Mouse (Mus musculus) limb, embryonic 11.5 days (tissue): ENCODE results near the gene Khnyn. TPM values are rescaled to one million over a fixed set of nuclear protein-coding genes. Genes with fewer than 3 reads are reported as not detected.

Source experiments
- ATAC-seq: fragments of 200-750 bp; cut with Nextera tagmentation; 2 replicates; pipeline ENCODE4 v1.8.0; 2017; ENCODE audit warnings: low read depth; ENCODE audit not compliant: insufficient number of reproducible peaks, low FRiP score, low TSS enrichment
- DNase-seq: peaks from one replicate; pipeline ENCODE4 v3.0.0-alpha.2; 2015; ENCODE audit warnings: low spot score
- H3K27ac ChIP-seq: fragments of 300-500 bp; sonication (generic); replicated peaks from 2 replicates; pipeline ENCODE4 v1.5.1; 2014; ENCODE audit warnings: low read depth, mild to moderate bottlenecking, low read length
- H3K27me3 ChIP-seq: fragments of 300-500 bp; sonication (generic); 2 replicates; pipeline ENCODE4 v1.6.1; 2014; ENCODE audit warnings: mild to moderate bottlenecking, low read length, mixed read lengths; ENCODE audit not compliant: control insufficient read depth, insufficient read depth
- H3K36me3 ChIP-seq: fragments of 300-500 bp; sonication (generic); 2 replicates; pipeline ENCODE4 v1.6.1; 2014; ENCODE audit warnings: mild to moderate bottlenecking, low read length, moderate library complexity, mixed read lengths; ENCODE audit not compliant: control insufficient read depth, insufficient read depth
- H3K4me1 ChIP-seq: fragments of 300-500 bp; sonication (generic); 2 replicates; pipeline ENCODE4 v1.6.1; 2014; ENCODE audit warnings: low read length, mixed read lengths; ENCODE audit not compliant: control insufficient read depth, insufficient read depth
- H3K4me2 ChIP-seq: fragments of 300-500 bp; sonication (generic); 2 replicates; pipeline ENCODE4 v1.6.1; 2014; ENCODE audit warnings: low read depth, mild to moderate bottlenecking, moderate library complexity; ENCODE audit not compliant: severe bottlenecking
- H3K4me3 ChIP-seq: fragments of 300-500 bp; sonication (generic); 2 replicates; pipeline ENCODE4 v1.5.1; 2014; ENCODE audit warnings: low read depth, low read length
- H3K9ac ChIP-seq: fragments of 300-500 bp; sonication (generic); 2 replicates; pipeline ENCODE4 v1.6.1; 2014; ENCODE audit warnings: mild to moderate bottlenecking, low read length
- H3K9me3 ChIP-seq: fragments of 300-500 bp; sonication (generic); 2 replicates; pipeline ENCODE4 v1.6.1; 2016; ENCODE audit warnings: low read length; ENCODE audit not compliant: control insufficient read depth
- WGBS: fragments of 180-500 bp; shearing (Covaris S2); extraction: QIAGEN DNeasy Blood & Tissue Kit; methylation state at CpG from one replicate; pipeline ENCODE4 v1.1.7; 2014; 5-methylcytosine and 5-hydroxymethylcytosine counted together
- polyA plus RNA-seq: library from polyadenylated mRNA; unstranded; fragments of >200 nt; fragmentation: Nextera tagmentation; extraction: Ambion mirVana; gene quantifications from 2 replicates; pipeline ENCODE4 v1.2.1, GENCODE M21; 2014

The Khnyn gene
- polyA plus RNA-seq, 1 experiment from 2014 or later, result 17.4 TPM

DNA sequence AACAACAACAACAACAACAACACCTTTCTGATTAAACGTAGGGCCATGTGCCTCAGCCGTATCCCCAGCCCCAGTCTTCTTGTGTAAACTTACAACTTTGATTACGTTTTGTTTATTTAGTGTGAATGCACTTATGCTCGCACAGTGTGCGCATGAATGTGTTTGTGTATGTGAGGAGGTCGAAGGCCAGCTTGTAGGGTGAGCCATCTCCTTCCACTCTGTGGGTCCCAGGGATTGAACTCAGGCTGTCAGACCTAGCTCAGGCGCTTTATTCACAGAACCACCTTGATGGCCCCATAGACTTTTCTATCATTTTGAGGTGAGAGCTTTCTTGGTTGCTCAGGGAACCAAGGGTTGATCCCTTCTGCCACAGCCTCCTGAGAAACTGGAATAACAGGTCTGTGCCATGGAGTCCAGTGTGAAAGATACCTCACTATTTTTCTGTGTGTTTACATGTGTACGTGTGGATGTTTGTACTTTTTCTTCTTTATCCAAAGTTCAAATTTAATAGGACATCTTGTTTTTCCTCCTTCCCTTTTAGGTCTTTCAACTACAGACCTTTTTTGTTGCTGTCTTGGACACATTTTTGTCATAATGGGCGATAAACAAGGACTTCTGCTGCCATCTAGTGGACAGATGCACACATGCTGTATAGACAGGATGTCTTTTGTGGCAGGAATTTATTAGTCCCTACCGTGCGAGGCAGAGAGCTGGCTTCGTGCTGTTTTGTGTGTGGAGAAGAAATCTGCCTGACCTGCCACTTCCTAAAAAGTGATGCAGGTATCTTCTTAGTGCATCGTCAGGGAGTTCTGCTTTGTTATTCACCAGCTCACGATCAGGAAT, 33.7 kb downstream of the Khnyn start:
- no peak overlapping the region for H3K9ac ChIP-seq
- DNase-seq (peak; percentile 88), ATAC-seq (peak; percentile 60; the same call in 1 of the 2 replicates)
- H3K4me1 ChIP-seq, result no peaks in the 10 kb centered on the region
- H3K4me3 ChIP-seq, result no peak overlapping the region
- H3K9me3 ChIP-seq, result no peaks in the 10 kb centered on the region
- no peaks in the 10 kb centered on the region for H3K27me3 ChIP-seq
- WGBS, result 40% methylated on average over 14 of the region's 14 CpGs
- H3K36me3 ChIP-seq, result no peaks in the 10 kb centered on the region
- H3K27ac ChIP-seq, result no peak overlapping the region
- H3K4me2 ChIP-seq, result no peak overlapping the region

DNA sequence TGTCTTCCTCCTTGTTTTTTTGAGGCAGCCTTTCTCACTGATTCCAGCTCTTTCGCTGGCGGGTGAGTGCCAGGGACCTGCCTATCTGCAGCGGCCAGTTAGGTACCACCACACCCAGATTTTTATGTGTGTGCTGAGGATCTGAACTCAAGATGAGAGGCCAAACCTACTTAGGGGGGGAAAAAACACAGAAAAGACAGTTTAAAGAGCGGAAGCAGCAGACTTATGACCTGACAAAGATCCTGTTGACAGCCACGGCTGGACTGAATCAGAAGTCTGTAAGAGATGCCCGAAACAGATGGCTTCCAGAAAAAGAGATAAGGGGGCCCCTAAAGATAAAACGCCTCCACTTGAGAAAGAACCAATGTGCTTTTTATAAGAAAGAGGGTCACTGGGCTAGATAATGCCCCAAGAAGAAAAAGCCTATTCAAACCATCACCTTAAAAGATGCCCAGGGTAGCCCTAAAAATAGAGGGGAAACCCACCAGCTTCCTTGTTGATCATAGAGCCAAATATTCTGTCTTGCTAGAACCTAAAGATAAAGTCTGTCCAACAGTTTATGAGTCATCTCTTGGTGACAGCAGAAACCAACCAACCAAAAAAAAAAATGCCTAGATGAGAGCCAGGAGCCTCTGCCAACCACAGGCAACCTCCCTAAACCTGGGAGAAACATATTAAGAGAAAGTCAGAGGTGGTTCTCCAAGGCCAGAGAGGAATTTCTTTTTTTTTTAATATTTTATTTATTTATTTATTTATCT, 37.9 kb downstream of the Khnyn start:
- no peaks in the 10 kb centered on the region for H3K9me3 ChIP-seq
- 16% methylated on average over 7 of the region's 7 CpGs for WGBS
- no peaks in the 10 kb centered on the region for H3K4me1 ChIP-seq
- no peak overlapping the region for H3K4me2 ChIP-seq
- ATAC-seq (no peak), DNase-seq (no peak)
- H3K27me3 ChIP-seq, result no peaks in the 10 kb centered on the region
- H3K4me3 ChIP-seq, result no peak overlapping the region
- H3K9ac ChIP-seq, result no peak overlapping the region
- H3K27ac ChIP-seq, result no peak overlapping the region
- H3K36me3 ChIP-seq, result no peaks in the 10 kb centered on the region

- Histone ChIP-seq H3K27ac (no peak overlapping the region), H3K4me3 (no peak overlapping the region), H3K4me1 (no peaks in the 10 kb centered on the region), H3K9me3 (no peaks in the 10 kb centered on the region), H3K27me3 (no peaks in the 10 kb centered on the region), H3K36me3 (no peaks in the 10 kb centered on the region), H3K4me2 (no peak overlapping the region), H3K9ac (no peak overlapping the region)
- DNase-seq, result no peak
- WGBS, result 89% methylated on average over 4 of the region's 4 CpGs
- no peak for ATAC-seq
These were observed 42.1 kb downstream of the Khnyn start for GRCm38 (mm10) chr14:55926847-55927246.

DNA sequence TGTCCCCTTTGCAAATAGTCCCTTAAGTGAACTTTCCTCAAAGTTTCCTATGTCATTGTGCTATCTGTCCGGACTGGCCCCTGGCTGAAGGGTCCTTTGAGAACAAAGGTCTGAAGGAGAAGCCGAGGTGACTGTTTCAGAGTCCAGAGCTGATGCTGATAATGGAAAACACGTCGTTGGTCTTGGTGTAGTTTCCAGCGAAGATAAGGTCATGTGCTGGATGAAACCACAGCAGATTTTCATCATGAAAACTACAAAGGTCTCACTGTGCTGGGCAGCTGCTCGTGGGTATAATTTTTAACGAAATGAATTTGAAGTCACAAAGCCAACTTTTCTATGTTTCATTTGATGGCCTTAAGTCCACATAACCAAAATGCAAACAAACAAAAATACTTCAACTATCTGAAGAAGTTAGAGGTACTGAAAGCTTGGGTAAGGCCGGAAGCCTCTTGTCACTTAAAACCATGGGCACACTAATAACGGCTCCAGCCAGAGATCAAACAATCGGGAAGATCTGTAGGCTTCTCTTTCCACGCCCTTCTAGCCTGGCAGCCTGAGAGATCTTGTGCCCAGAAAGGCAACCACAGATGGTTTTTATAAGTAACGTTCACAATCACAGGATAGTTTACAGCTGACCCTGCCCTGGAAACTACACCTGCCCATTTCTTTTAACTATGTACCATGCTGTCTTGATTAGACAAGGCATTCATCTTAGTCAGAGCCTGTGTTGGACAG, 44.7 kb downstream of the Khnyn start:
- no peaks in the 10 kb centered on the region for H3K4me1 ChIP-seq
- H3K9ac ChIP-seq, result no peak overlapping the region
- no peaks in the 10 kb centered on the region for H3K9me3 ChIP-seq
- ATAC-seq (no peak), DNase-seq (no peak)
- H3K27me3 ChIP-seq, result no peaks in the 10 kb centered on the region
- WGBS, result 22% methylated on average over 12 of the region's 12 CpGs
- no peak overlapping the region for H3K27ac ChIP-seq
- no peak overlapping the region for H3K4me3 ChIP-seq
- H3K4me2 ChIP-seq, result no peak overlapping the region
- no peaks in the 10 kb centered on the region for H3K36me3 ChIP-seq

GRCm38 (mm10) chr14:55933586-55933985, 48.8 kb downstream of the Khnyn start:
- no peak overlapping the region for H3K4me3 ChIP-seq
- 20% methylated on average over 7 of the region's 7 CpGs for whole genome bisulfite sequencing
- no peak overlapping the region for H3K9ac ChIP-seq
- no peaks in the 10 kb centered on the region for H3K36me3 ChIP-seq
- H3K27me3 ChIP-seq, result no peaks in the 10 kb centered on the region
- no peaks in the 10 kb centered on the region for H3K9me3 ChIP-seq
- H3K4me2 ChIP-seq, result no peak overlapping the region
- H3K27ac ChIP-seq, result no peak overlapping the region
- no peaks in the 10 kb centered on the region for H3K4me1 ChIP-seq
- DNase-seq, result peak; percentile 53
- no peak for ATAC-seq

GRCm38 (mm10) chr14:55940070-55940800, 55.5 kb downstream of the Khnyn start:
- ATAC-seq, result no peak
- no peaks in the 10 kb centered on the region for H3K9me3 ChIP-seq

DNA sequence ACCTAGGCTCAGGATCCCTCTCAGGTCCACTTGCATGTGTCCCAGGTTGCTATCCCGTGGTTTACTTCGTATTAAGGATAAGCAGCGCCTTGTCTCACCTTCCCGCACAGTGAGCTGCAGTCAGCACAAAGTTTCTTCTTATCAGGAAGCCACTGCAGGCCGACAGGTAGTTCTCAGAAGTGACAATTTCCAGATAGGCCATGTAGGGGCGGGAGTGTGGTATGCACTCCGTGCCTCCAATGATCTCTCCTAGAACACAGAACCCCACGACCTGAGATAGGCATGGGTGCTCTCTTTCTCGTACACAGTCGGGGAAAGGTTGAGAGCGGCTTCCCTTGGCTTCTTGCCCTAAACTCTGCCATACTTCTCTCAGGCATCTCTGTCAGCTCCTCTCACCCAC, 58.9 kb downstream of the Khnyn start:
- H3K27ac ChIP-seq, result no peak overlapping the region
- no peak overlapping the region for H3K9ac ChIP-seq
- DNase-seq (no peak), ATAC-seq (no peak)
- no peak overlapping the region for H3K4me2 ChIP-seq
- no peaks in the 10 kb centered on the region for H3K4me1 ChIP-seq
- WGBS, result 83% methylated on average over 11 of the region's 11 CpGs
- no peak overlapping the region for H3K4me3 ChIP-seq
- H3K9me3 ChIP-seq, result no peaks in the 10 kb centered on the region
- H3K27me3 ChIP-seq, result no peaks in the 10 kb centered on the region
- no peaks in the 10 kb centered on the region for H3K36me3 ChIP-seq

More at GRCm38 (mm10) chr14:55940070-55940800, 55.5 kb downstream of the Khnyn start:
- Histone ChIP-seq H3K9ac (no peak overlapping the region), H3K36me3 (no peaks in the 10 kb centered on the region), H3K27me3 (no peaks in the 10 kb centered on the region), H3K4me3 (no peak overlapping the region), H3K4me1 (no peaks in the 10 kb centered on the region), H3K4me2 (no peak overlapping the region), H3K27ac (no peak overlapping the region)
- DNase-seq, result no peak
- WGBS, result 19% methylated on average over 7 of the region's 7 CpGs

GRCm38 (mm10) chr14:55944575-55944974, 59.8 kb downstream of the Khnyn start, which contains the start of gene Cma1:
Gene Cma1 (minus strand): TSS chr14:55944675.
- WGBS, result 80% methylated on average over 4 of the region's 4 CpGs
- H3K9me3 ChIP-seq, result no peaks in the 10 kb centered on the region

More at GRCm38 (mm10) chr14:55944575-55944974, 59.8 kb downstream of the Khnyn start, which contains the start of gene Cma1:
- ATAC-seq (no peak), DNase-seq (no peak)
- Histone ChIP-seq H3K4me3 (no peak within 1 kb of the TSS), H3K27me3 (no peaks in the 10 kb centered on the region), H3K27ac (no peak within 1 kb of the TSS), H3K4me2 (no peak within 1 kb of the TSS), H3K9ac (no peak within 1 kb of the TSS), H3K36me3 (no peaks in the 10 kb centered on the region), H3K4me1 (no peaks in the 10 kb centered on the region)
